Mouse (Mus musculus): ENCODE results near the gene Gm8271.
"Not testable (repeated sequence)": the region's sequence is repeated elsewhere in the genome, so short reads cannot be mapped to it uniquely, and the experiment has no call there.

The Gm8271 gene

DNA sequence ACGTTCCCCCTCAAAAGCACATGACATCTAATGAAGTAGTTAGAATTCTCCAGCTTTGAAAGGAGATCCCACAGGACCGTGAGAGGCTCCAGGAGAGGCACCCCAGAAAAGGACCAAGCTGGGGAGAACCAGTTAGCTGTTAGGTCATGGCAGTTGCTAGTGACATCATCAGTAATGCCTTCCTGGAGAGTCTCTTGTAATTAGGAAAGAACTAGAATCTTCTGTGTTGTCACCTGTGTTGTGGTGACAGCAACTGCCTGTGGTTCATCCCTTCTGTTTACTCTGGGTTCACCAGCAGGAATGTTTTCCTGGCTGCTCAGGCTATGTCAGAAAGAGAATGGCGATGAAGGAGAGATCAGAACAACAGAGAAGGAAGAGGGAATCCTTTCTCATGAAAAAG is at the start of gene Gm8271:
Gene Gm8271 (plus strand): TSS at position 301 of the 400 bp plus-strand sequence.
- not testable (repeated sequence) for DNase-seq (ENCODE audit: low spot score in 2 of 2)

DNA sequence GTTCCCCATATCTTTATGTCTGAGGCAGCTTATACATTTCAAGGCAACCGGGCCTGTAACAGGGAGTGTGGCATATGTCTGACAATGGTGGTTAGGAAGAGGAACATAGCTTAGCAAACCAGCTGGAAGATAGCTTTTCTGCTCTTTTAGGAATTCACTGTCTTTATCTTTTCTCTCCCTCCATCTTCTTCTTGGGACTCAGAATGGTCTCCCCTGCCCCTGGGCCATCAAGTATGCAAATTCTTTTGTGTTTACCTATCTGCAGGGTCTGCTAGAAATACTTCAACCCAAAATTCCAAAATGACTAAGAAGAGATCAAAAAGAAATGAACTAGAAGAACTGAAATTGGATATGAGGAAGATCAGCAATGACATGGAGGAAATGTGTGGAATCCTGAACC is 21.4 kb upstream of the Gm8271 start, which contains the start of gene Gm3317:
Gene Gm3317 (plus strand): TSS at position 301 of the 400 bp plus-strand sequence.
- DNase-seq (ENCODE audit: low spot score in 2 of 2): not testable (repeated sequence)

Data from spleen, postnatal 14 days (tissue).